Mouse (Mus musculus): ENCODE measurements around the gene Zc3h4. TPM values are rescaled to one million over a fixed set of nuclear protein-coding genes. Genes with fewer than 3 reads are reported as not detected.
"Not testable (repeated sequence)": the region's sequence is repeated elsewhere in the genome, so short reads cannot be mapped to it uniquely, and the experiment has no call there.

Gene Zc3h4
- polyA plus RNA-seq, 1 experiment from 2014 or later = 14.2 TPM

DNA sequence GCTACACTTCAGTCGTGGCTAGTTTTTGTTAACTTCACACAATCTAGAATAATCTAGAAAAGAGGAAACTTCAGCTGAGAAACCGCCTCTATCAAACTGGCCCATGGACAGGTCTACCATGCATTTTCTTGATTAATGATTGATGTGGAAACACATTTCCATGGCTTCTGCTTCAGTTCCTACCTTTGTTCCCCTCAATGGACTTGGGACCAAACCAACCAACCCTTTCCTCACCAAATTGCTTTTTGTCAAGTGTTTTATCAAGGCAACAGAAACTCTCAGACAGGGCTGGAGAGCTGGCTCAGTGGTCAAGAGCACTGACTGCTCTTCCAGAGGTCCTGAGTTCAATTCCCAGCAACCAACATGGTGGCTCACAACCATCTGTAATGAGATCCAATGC lies 30.1 kb upstream of the Zc3h4 start:
- no peak overlapping the region for H3K27ac ChIP-seq (ENCODE audit: low read length)
- H3K4me2 ChIP-seq (ENCODE audit: low read length) = no peak overlapping the region
- 92% methylated on average over 2 of the region's 2 CpGs for WGBS
- H3K4me1 ChIP-seq (ENCODE audit: control insufficient read depth, insufficient read depth, low read length) = no peaks in the 10 kb centered on the region
- no peaks in the 10 kb centered on the region for H3K9me3 ChIP-seq (replicated peaks; ENCODE audit: control insufficient read depth, low read length, poor library complexity, severe bottlenecking)
- H3K9ac ChIP-seq (ENCODE audit: low read depth, low read length) = no peak overlapping the region
- no peaks in the 10 kb centered on the region for H3K27me3 ChIP-seq (ENCODE audit: control insufficient read depth, insufficient read depth, low read depth, low read length)
- ATAC-seq = no peak
- no peak overlapping the region for H3K4me3 ChIP-seq (ENCODE audit: low read depth, low read length)
- peaks cover 15% of the 10 kb centered on the region; the same call in 1 of the 2 replicates for H3K36me3 ChIP-seq (ENCODE audit: control insufficient read depth, insufficient read depth, low read length)

DNA sequence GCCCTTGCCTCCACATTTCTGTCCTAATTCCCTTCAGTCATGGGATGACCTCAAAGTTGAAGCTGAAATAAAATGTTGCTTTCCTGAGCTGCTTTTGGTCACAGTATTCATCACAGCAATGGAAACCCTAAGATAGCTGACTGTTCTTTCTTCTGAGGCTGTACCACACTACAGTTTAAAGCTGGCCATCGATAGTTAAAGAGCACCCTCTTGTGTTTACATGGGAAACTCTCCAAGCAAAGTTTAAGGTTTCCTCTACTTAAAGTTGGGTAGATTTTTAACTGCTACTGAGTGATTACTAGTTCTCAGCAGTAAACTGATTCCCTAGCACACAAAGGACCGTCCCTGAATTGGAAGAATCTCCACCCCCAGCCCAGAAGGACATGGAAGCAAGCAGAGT lies 27.0 kb upstream of the Zc3h4 start:
- no peak overlapping the region for H3K4me2 ChIP-seq (ENCODE audit: low read length)
- 66% methylated on average over 2 of the region's 2 CpGs for WGBS
- H3K27me3 ChIP-seq (ENCODE audit: control insufficient read depth, insufficient read depth, low read depth, low read length) = no peaks in the 10 kb centered on the region
- H3K4me3 ChIP-seq (ENCODE audit: low read depth, low read length) = no peak overlapping the region
- no peaks in the 10 kb centered on the region for H3K4me1 ChIP-seq (ENCODE audit: control insufficient read depth, insufficient read depth, low read length)
- H3K9me3 ChIP-seq (replicated peaks; ENCODE audit: control insufficient read depth, low read length, poor library complexity, severe bottlenecking) = no peaks in the 10 kb centered on the region
- H3K9ac ChIP-seq (ENCODE audit: low read depth, low read length) = no peak overlapping the region
- no peak for ATAC-seq
- no peak overlapping the region for H3K27ac ChIP-seq (ENCODE audit: low read length)
- H3K36me3 ChIP-seq (ENCODE audit: control insufficient read depth, insufficient read depth, low read length) = peaks cover 17% of the 10 kb centered on the region; the same call in 1 of the 2 replicates

DNA sequence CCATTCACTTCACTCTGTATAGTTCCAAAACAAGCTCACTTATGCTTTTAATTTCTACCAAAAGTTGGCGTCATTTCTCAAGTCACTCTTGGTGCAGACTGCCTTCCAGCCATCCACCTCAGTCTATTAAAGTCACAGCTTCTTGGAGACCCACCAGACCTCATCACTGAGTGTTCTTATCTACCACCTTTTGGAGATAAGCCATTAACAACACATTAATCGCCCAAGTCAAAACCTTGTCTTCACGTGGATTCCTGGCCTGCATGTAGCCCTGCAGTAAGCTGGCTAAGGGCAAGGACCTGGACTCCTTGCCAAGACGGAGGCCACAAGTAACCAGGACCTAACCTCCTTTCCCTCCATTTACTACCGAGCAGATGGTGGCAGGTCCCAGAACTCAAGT lies 25.7 kb upstream of the Zc3h4 start:
- Histone ChIP-seq H3K27ac (ENCODE audit: low read length) (no peak overlapping the region), H3K4me1 (ENCODE audit: control insufficient read depth, insufficient read depth, low read length) (no peaks in the 10 kb centered on the region), H3K36me3 (ENCODE audit: control insufficient read depth, insufficient read depth, low read length) (peaks cover 15% of the 10 kb centered on the region; the same call in 1 of the 2 replicates), H3K9me3 (replicated peaks; ENCODE audit: control insufficient read depth, low read length, poor library complexity, severe bottlenecking) (no peaks in the 10 kb centered on the region), H3K4me2 (ENCODE audit: low read length) (no peak overlapping the region), H3K27me3 (ENCODE audit: control insufficient read depth, insufficient read depth, low read depth, low read length) (no peaks in the 10 kb centered on the region), H3K9ac (ENCODE audit: low read depth, low read length) (no peak overlapping the region), H3K4me3 (ENCODE audit: low read depth, low read length) (no peak overlapping the region)
- ATAC-seq = no peak
- 90% methylated on average over 5 of the region's 5 CpGs for WGBS

DNA sequence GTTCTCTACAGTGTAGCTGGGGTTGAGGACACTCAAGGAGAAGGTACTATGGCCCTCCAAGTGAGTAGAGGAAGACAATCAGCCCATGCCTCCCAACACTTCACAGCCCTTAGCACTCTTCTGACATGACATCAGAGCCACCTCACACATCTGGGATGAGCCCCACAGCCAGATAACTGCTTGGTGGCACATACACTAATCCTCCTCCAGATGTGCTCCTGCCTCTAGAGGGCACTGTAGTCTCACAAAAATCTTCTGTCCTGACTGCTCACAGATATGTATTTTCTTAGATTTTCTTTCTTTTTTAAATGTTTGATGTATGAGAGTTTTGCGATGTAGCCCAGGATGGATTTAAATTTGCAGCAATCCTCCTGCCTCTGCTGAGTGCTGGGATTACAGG lies 24.2 kb upstream of the Zc3h4 start:
- peaks cover 15% of the 10 kb centered on the region; the same call in 1 of the 2 replicates for H3K36me3 ChIP-seq (ENCODE audit: control insufficient read depth, insufficient read depth, low read length)
- no peak overlapping the region for H3K4me3 ChIP-seq (ENCODE audit: low read depth, low read length)
- H3K4me1 ChIP-seq (ENCODE audit: control insufficient read depth, insufficient read depth, low read length) = no peaks in the 10 kb centered on the region
- H3K27ac ChIP-seq (ENCODE audit: low read length) = no peak overlapping the region
- H3K9me3 ChIP-seq (replicated peaks; ENCODE audit: control insufficient read depth, low read length, poor library complexity, severe bottlenecking) = no peaks in the 10 kb centered on the region
- no peaks in the 10 kb centered on the region for H3K27me3 ChIP-seq (ENCODE audit: control insufficient read depth, insufficient read depth, low read depth, low read length)
- H3K9ac ChIP-seq (ENCODE audit: low read depth, low read length) = no peak overlapping the region
- no peak overlapping the region for H3K4me2 ChIP-seq (ENCODE audit: low read length)
- 91% methylated on average over 1 of the region's 1 CpGs for WGBS
- ATAC-seq = no peak

DNA sequence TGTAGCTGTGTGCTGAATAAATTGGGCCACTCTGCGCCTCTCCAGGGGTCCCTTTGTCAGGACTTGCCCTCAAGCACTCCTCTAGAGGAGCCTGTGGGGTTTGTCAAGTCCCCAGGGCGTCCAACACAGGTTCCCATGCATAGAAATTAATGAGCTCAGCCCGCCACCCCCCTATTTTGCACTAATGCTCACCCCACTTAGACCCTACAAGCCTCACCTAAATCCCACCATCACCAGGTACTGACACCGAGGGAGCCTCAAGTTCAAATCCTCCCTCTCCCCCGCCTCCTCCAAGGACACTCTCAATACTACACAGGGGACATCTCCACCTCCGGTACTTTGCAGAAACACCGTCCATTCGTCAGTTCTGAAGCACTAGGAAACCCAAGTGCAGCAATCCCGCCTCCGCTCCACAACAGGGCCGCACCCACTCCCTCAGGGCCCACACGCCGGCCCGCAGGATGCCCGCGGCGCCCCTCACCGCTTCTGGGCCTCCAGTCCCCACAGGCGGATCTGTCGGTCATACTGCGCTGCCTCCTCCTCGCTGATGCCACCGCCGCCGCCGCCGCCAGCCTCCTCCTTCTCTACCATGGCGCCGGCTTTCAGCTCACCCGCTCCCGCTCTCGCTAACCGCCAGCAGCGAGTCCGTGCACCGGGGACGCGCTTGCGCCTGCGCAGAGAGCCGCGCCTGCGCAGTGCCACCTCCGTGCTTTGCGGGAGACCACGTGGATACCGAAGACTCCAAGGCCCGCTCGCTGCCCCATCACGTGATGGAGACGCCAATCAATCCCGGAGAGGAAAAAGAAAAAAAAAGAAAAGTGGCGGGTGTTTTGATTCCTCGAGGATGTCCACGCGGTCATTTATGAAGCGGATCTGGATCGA lies 13.3 kb upstream of the Zc3h4 start, which contains the start of gene Sae1:
TSS of gene Sae1 (minus strand) at position 647 of the 882 bp plus-strand sequence.
- Histone ChIP-seq H3K36me3 (ENCODE audit: control insufficient read depth, insufficient read depth, low read length) (no peaks in the 10 kb centered on the region), H3K4me3 (ENCODE audit: low read depth, low read length) (peak within 1 kb of the TSS; percentile 95), H3K27me3 (ENCODE audit: control insufficient read depth, insufficient read depth, low read depth, low read length) (no peaks in the 10 kb centered on the region), H3K9ac (ENCODE audit: low read depth, low read length) (peak within 1 kb of the TSS; percentile 93), H3K27ac (ENCODE audit: low read length) (peak within 1 kb of the TSS; percentile 83), H3K4me2 (ENCODE audit: low read length) (peak within 1 kb of the TSS; percentile 81), H3K9me3 (replicated peaks; ENCODE audit: control insufficient read depth, low read length, poor library complexity, severe bottlenecking) (no peaks in the 10 kb centered on the region), H3K4me1 (ENCODE audit: control insufficient read depth, insufficient read depth, low read length) (peaks cover 19% of the 10 kb centered on the region)
- 1% methylated on average over 58 of the region's 58 CpGs for WGBS
- ATAC-seq = peak; percentile 91

DNA sequence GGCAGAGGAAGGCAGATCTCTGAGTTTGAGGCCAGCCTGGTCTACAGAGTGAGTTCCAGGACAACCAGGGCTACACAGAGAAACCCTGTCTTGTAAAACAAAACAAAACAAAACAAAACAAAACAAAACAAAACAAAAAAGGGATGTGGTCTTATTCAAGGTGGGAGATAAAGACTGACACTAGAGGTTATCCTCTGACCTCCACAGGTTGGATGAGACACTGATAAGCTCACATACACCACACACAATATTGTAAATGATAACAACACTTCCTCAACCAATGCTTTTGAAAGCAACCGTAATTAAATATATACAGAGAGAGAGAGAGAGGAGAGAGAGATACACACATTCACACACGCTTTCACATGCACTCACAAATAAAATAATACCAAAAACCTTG lies 10.8 kb upstream of the Zc3h4 start:
- 96% methylated on average over 2 of the region's 2 CpGs for WGBS
- H3K36me3 ChIP-seq (ENCODE audit: control insufficient read depth, insufficient read depth, low read length); H3K4me3 ChIP-seq (ENCODE audit: low read depth, low read length); H3K9me3 ChIP-seq (replicated peaks; ENCODE audit: control insufficient read depth, low read length, poor library complexity, severe bottlenecking); ATAC-seq; H3K27me3 ChIP-seq (ENCODE audit: control insufficient read depth, insufficient read depth, low read depth, low read length); H3K4me2 ChIP-seq (ENCODE audit: low read length); H3K27ac ChIP-seq (ENCODE audit: low read length); H3K9ac ChIP-seq (ENCODE audit: low read depth, low read length): not testable (repeated sequence)
- peaks cover 19% of the 10 kb centered on the region for H3K4me1 ChIP-seq (ENCODE audit: control insufficient read depth, insufficient read depth, low read length)

DNA sequence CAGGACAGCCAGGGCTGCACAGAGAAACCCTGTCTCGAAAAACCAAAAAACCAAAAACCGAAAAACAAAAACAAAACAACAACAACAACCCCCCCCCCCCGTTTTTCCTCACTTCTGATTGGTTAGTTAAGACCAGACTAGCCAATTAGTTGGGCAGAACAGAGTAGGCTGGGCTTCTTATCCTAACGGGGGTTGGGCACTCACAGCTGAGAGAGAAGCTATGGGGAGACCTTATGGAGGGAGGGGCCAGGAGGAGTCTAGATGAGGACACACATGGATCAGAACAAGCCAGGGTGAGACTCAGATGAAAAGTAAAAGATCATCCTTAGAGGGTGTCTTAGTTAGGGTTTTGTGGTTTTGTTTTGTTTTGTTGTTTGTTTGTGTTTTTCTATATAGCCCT lies 7.8 kb upstream of the Zc3h4 start:
- Histone ChIP-seq H3K27me3 (ENCODE audit: control insufficient read depth, insufficient read depth, low read depth, low read length) (no peaks in the 10 kb centered on the region; the same call in 1 of the 2 replicates), H3K27ac (ENCODE audit: low read length) (no peak overlapping the region), H3K9me3 (replicated peaks; ENCODE audit: control insufficient read depth, low read length, poor library complexity, severe bottlenecking) (no peaks in the 10 kb centered on the region), H3K4me1 (ENCODE audit: control insufficient read depth, insufficient read depth, low read length) (peaks cover 3% of the 10 kb centered on the region), H3K4me3 (ENCODE audit: low read depth, low read length) (no peak overlapping the region), H3K36me3 (ENCODE audit: control insufficient read depth, insufficient read depth, low read length) (no peaks in the 10 kb centered on the region), H3K4me2 (ENCODE audit: low read length) (no peak overlapping the region), H3K9ac (ENCODE audit: low read depth, low read length) (no peak overlapping the region)
- no peak for ATAC-seq
- 44% methylated on average over 4 of the region's 4 CpGs for WGBS

DNA sequence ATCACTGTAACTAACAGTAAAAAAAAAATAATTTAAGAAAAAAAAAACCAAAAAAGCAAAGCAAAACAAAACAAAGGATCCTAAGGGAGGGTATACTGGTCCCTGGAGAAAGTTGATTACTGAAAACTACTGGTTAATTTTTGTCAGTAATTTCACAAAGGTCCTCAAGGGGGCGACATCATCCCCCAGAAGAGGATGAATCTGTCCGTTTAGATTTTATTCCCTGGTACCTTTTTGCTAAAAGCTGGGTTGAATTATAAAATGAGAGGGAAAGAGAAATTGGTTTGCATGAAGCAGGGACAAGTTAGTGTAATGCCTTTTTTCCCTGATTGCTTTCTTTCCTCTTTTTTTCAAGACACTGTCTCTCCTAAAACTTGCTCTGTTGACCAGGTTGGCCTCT lies 4.8 kb upstream of the Zc3h4 start:
- Histone ChIP-seq H3K27ac (ENCODE audit: low read length) (no peak overlapping the region; the same call in 1 of the 2 replicates), H3K4me3 (ENCODE audit: low read depth, low read length) (no peak overlapping the region), H3K9ac (ENCODE audit: low read depth, low read length) (no peak overlapping the region), H3K4me1 (ENCODE audit: control insufficient read depth, insufficient read depth, low read length) (peaks cover 5% of the 10 kb centered on the region), H3K4me2 (ENCODE audit: low read length) (no peak overlapping the region), H3K9me3 (replicated peaks; ENCODE audit: control insufficient read depth, low read length, poor library complexity, severe bottlenecking) (no peaks in the 10 kb centered on the region), H3K36me3 (ENCODE audit: control insufficient read depth, insufficient read depth, low read length) (no peaks in the 10 kb centered on the region), H3K27me3 (ENCODE audit: control insufficient read depth, insufficient read depth, low read depth, low read length) (no peaks in the 10 kb centered on the region; the same call in 1 of the 2 replicates)
- 0% methylated on average over 2 of the region's 2 CpGs for WGBS
- ATAC-seq = no peak

DNA sequence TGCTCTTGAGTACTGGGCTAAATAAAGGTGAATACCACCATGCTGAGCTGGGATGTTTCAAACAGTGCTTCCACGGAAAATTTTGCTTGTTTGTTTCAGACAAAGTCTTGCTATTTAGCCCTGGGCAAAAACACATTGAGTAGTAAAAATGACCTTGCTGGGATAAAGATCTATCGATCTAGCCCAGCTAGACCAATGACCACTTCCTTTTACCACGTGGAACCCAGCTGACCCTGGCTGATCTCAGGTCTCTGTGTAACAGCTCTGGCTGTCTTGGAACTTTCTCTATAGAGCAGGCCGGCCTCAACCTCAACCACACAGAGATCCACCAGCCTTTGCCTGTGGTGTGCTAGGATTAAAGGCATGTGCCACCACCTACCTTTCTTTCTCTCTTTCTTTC lies 3.2 kb upstream of the Zc3h4 start:
- Histone ChIP-seq H3K27ac (ENCODE audit: low read length) (no peak overlapping the region), H3K4me1 (ENCODE audit: control insufficient read depth, insufficient read depth, low read length) (peaks cover 5% of the 10 kb centered on the region), H3K9me3 (replicated peaks; ENCODE audit: control insufficient read depth, low read length, poor library complexity, severe bottlenecking) (no peaks in the 10 kb centered on the region), H3K4me3 (ENCODE audit: low read depth, low read length) (no peak overlapping the region), H3K9ac (ENCODE audit: low read depth, low read length) (no peak overlapping the region), H3K4me2 (ENCODE audit: low read length) (no peak overlapping the region), H3K36me3 (ENCODE audit: control insufficient read depth, insufficient read depth, low read length) (no peaks in the 10 kb centered on the region), H3K27me3 (ENCODE audit: control insufficient read depth, insufficient read depth, low read depth, low read length) (no peaks in the 10 kb centered on the region; the same call in 1 of the 2 replicates)
- no peak for ATAC-seq
- WGBS = 77% methylated on average over 4 of the region's 4 CpGs
